Mouse (Mus musculus) spleen, postnatal 4 days (tissue): ENCODE data around the gene Olfr951.

Experiments
- DNase-seq, 2 experiments: peaks; one replicate each; pipeline ENCODE4 v3.0.0; 2022; ENCODE audit warnings: low spot score in 2 of 2

Gene Olfr951

DNA sequence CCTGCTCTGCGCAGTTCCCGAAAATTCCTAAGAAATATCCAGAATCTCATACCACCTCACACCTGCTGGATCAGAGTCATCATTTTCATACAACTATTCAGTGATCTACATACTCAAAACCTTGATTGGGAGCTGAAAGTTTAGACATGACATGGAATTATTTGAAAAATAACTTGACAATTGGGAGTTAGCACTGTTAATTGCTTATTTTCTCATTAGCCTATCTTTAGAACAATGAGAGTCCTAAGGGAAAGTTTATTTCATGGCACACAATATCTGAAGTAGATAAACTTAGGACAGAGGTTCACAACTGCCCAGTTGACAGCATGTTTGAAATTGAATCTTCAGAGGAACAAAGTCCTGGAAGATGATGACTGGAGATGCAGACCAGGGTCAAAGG, at the start of gene Olfr951:
TSS of gene Olfr951 (plus strand) at position 301 of the 400 bp plus-strand sequence.
- no peak for DNase-seq

DNA sequence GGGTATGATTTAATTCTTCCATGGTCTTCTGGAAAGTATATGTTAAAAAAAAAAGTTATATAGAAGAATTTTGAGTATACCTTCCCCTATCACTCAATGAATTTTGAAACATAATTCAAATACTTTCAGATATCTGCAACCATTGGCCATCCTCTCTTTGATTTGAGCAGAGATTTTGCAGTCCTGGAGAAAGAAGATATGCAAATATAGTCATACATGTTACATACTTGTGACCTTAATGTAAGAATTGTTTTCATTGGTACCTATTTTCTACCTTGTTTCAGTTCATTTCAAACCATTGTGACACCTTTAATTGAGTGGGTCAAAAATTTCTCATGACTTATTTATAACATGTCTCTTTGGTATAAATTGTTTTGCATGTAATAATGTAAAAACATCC, 39.8 kb downstream of the Olfr951 start, which contains the start of gene Olfr952:
TSS of gene Olfr952 (minus strand) at position 101 of the 400 bp plus-strand sequence.
- no peak for DNase-seq
